Comparison of ENCODE assay signal across 20 mouse cellular contexts in the genomic region with DNA sequence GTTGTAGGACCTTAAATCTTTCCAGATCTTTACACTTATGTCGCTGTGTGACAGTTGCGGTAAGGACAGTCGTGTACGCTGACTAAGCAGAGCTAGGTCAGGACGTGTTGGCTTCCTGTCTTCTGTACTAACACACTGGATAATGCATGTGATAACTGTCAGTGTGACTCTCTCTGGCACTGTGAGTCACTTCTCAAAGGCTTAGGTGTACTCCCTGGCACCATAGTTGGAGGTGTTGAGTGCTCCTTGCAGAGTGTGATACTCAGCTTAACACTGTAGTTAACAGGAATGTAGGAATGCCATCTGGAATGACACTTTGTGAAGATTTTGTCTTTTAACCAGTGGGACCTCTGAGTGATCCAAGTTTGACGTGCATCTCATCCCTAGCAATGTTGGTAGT.
"Had no signal": no experiment of that assay in that cellular context is flagged by ENCODE, and none has a peak within 500 bp of the region (broad histone marks: within the 10 kb centered on the region; RNA-seq: fewer than 3 reads in every experiment).

No protein-coding gene starts in this region.

- H3K27me3 ChIP-seq: kidney, embryonic 15.5 days; limb, embryonic 12.5 days; limb, embryonic 15.5 days; midbrain, embryonic 12.5 days; midbrain, embryonic 15.5 days; neural tube, embryonic 12.5 days; neural tube, embryonic 15.5 days had no signal

- H3K4me2 ChIP-seq: kidney, embryonic 15.5 days; limb, embryonic 12.5 days; limb, embryonic 15.5 days; liver, embryonic 11.5 days; lung, embryonic 14.5 days; midbrain, embryonic 12.5 days; midbrain, embryonic 15.5 days; neural tube, embryonic 12.5 days; neural tube, embryonic 15.5 days had no signal

- H3K27ac ChIP-seq: kidney, embryonic 15.5 days; limb, embryonic 12.5 days; limb, embryonic 15.5 days; liver, embryonic 14.5 days; macrophage; midbrain, embryonic 12.5 days; midbrain, embryonic 15.5 days; neural tube, embryonic 12.5 days; neural tube, embryonic 15.5 days had no signal

- ATAC-seq: liver, postnatal 0 days; lung, postnatal 0 days; midbrain, embryonic 15.5 days had no signal

- H3K36me3 ChIP-seq: kidney, embryonic 15.5 days; limb, embryonic 12.5 days; limb, embryonic 15.5 days; midbrain, embryonic 12.5 days; midbrain, embryonic 15.5 days; neural tube, embryonic 12.5 days; neural tube, embryonic 15.5 days had no signal

- H3K4me3 ChIP-seq: kidney, embryonic 15.5 days; limb, embryonic 12.5 days; limb, embryonic 15.5 days; midbrain, embryonic 12.5 days; midbrain, embryonic 15.5 days; neural tube, embryonic 12.5 days; neural tube, embryonic 15.5 days had no signal

- H3K4me1 ChIP-seq: kidney, embryonic 15.5 days; limb, embryonic 12.5 days; limb, embryonic 15.5 days; midbrain, embryonic 12.5 days; midbrain, embryonic 15.5 days; neural tube, embryonic 12.5 days; neural tube, embryonic 15.5 days had no signal

- DNase-seq: kidney, postnatal 10 days; kidney, postnatal 36 days; left cerebral cortex, postnatal 4 days; liver, postnatal 0 days; lung, embryonic 14.5 days; right cerebral cortex, postnatal 25 days; thymus, adult 2 months; thymus, postnatal 14 days; thymus, postnatal 4 days had no signal

- H3K9me3 ChIP-seq: kidney, embryonic 15.5 days; limb, embryonic 12.5 days; limb, embryonic 15.5 days; midbrain, embryonic 12.5 days; midbrain, embryonic 15.5 days; neural tube, embryonic 12.5 days; neural tube, embryonic 15.5 days had no signal

- H3K9ac ChIP-seq: kidney, embryonic 15.5 days; limb, embryonic 12.5 days; limb, embryonic 15.5 days; liver, embryonic 14.5 days; liver, postnatal 0 days; lung, embryonic 14.5 days; midbrain, embryonic 12.5 days; midbrain, embryonic 15.5 days; neural tube, embryonic 12.5 days; neural tube, embryonic 15.5 days had no signal
